Mouse (Mus musculus): ENCODE data around the gene Mtcl1. TPM values are rescaled to one million over a fixed set of nuclear protein-coding genes. Genes with fewer than 3 reads are reported as not detected.

Gene Mtcl1
- 8.6 and 9.9 TPM in 2 replicates for polyA plus RNA-seq (2015; fragmentation: Nextera tagmentation; extraction: Ambion mirVana)

DNA sequence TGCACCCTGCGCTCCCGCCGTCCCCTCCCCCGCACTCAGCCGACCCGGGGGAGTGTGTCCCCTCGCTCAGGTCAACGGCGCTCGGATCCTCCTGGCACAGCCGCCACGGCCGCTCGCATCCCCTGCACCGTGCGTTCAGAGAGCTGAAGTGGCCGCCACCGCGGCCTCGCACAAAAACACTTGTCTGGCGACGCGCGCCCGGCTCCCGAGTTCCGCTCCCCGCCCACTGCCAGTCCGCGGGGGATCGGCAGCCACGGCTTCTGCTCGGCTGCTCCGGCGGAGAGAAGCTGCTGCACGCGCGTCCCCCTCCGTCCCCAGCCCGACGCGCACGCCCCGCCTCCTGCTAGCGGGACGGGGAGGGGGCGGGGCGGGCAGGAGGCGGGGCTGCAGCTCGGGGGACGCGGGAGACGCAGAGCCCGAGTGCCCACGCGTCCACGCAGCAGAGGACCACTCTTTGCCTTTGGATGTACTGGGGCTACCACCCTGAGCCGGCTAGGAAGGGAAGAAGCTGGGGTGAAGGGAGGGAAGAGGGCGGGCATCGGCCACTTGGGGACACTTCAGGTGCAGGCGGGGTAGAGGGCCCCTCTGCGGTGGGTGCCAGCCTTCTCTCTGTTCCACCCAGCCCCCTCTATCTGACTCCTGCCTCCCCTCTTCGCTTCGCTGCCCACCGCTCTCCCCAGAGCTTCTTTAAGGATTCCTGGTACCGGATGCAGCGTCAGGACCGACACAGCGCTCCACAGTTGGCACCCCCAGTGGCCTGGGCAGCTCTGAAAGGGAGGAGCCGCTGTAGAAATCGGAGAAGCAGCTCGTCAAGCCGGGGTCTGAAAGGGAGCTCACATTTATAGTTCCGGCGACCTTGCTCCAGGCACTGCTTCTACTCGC lies at the start of gene Mtcl1:
Mtcl1 (minus strand) TSS at position 291 of the 882 bp plus-strand sequence.
- peak within 1 kb of the TSS; percentile 97 for H3K4me2 ChIP-seq (replicated peaks; ENCODE audit: low read depth, low read length)
- peak within 1 kb of the TSS; percentile 68 for H3K27ac ChIP-seq (ENCODE audit: low read length)
- ATAC-seq (peak; percentile 85), DNase-seq (ENCODE audit: low spot score) (peak; percentile 85)
- H3K36me3 ChIP-seq (ENCODE audit: insufficient read depth, low read length): no peaks in the 10 kb centered on the region
- peak within 1 kb of the TSS; percentile 79 for H3K4me3 ChIP-seq (ENCODE audit: low read depth, low read length)
- H3K9me3 ChIP-seq (ENCODE audit: low read length): no peaks in the 10 kb centered on the region
- H3K4me1 ChIP-seq (ENCODE audit: insufficient read depth, low read depth, low read length): 0 out of 2 replicates have a peak, but pooled peaks cover 3% of the 10 kb centered on the region
- no peaks in the 10 kb centered on the region for H3K27me3 ChIP-seq (replicated peaks; ENCODE audit: insufficient read depth, low read length)
- H3K9ac ChIP-seq (replicated peaks; ENCODE audit: low read depth): peak within 1 kb of the TSS; percentile 68
- TF ChIP-seq EP300 (IDR thresholded peaks at IDR 0.05) (no peak), CTCF (IDR thresholded peaks at IDR 0.05) (peak; percentile 28)
- WGBS: under 1% methylated on average over 65 of the region's 76 CpGs

DNA sequence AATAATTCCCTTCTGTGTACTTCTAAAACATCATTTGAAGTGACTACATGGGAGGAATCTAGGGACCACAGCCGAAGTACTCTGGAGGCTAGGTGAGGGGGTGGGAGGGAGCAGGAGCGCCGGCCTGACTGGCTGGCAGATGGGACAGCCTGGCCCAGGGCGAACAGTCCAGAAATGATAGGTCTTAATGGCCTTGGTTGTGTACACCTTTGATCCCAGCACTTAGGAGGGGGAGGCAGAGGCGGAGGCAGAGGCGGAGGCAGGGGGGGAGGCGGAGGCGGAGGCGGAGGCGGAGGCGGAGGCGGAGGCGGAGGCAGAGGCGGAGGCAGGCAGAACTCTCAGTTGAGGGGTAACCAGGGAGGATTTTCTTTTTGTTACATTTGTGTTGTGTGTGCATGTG lies 49.0 kb upstream of the Mtcl1 start:
- ATAC-seq (no peak), DNase-seq (ENCODE audit: low spot score) (no peak)
- H3K4me3 ChIP-seq (ENCODE audit: low read depth, low read length): no peak overlapping the region
- WGBS: 79% methylated on average over 13 of the region's 14 CpGs
- no peak overlapping the region for H3K9ac ChIP-seq (replicated peaks; ENCODE audit: low read depth)
- H3K4me2 ChIP-seq (replicated peaks; ENCODE audit: low read depth, low read length): no peak overlapping the region
- no peak for TF ChIP-seq EP300 (IDR thresholded peaks at IDR 0.05)
- TF ChIP-seq CTCF (IDR thresholded peaks at IDR 0.05): no peak
- H3K27me3 ChIP-seq (replicated peaks; ENCODE audit: insufficient read depth, low read length): no peaks in the 10 kb centered on the region
- H3K9me3 ChIP-seq (ENCODE audit: low read length): no peaks in the 10 kb centered on the region
- no peaks in the 10 kb centered on the region for H3K4me1 ChIP-seq (ENCODE audit: insufficient read depth, low read depth, low read length)
- peaks cover 37% of the 10 kb centered on the region for H3K36me3 ChIP-seq (ENCODE audit: insufficient read depth, low read length)
- H3K27ac ChIP-seq (ENCODE audit: low read length): no peak overlapping the region

DNA sequence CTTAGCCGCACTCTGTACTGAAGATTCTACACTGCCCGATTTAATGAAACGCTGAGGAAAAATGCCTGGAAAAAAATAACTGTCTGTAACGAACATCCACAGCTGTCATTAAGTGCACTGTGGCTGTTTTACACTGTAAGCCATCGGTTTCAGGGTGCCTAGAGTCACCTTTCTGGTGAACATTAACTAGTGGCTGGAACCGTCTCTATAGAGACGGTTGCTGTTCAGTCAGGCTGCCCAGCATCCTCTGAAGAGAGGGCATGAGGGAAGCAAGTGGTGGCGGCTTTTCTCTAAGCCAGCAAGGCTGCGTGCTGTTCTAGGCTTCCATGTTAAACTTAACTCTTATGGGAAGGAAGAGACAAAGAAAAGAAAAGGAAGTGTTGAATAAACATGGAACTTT lies 47.0 kb upstream of the Mtcl1 start:
- ATAC-seq: no peak
- Histone ChIP-seq H3K4me1 (ENCODE audit: insufficient read depth, low read depth, low read length) (no peaks in the 10 kb centered on the region), H3K9ac (replicated peaks; ENCODE audit: low read depth) (no peak overlapping the region), H3K27ac (ENCODE audit: low read length) (no peak overlapping the region), H3K4me2 (replicated peaks; ENCODE audit: low read depth, low read length) (no peak overlapping the region), H3K27me3 (replicated peaks; ENCODE audit: insufficient read depth, low read length) (no peaks in the 10 kb centered on the region), H3K36me3 (ENCODE audit: insufficient read depth, low read length) (peaks cover 37% of the 10 kb centered on the region), H3K4me3 (ENCODE audit: low read depth, low read length) (no peak overlapping the region), H3K9me3 (ENCODE audit: low read length) (no peaks in the 10 kb centered on the region)
- WGBS: 80% methylated on average over 9 of the region's 9 CpGs
- TF ChIP-seq CTCF (IDR thresholded peaks at IDR 0.05): no peak
- TF ChIP-seq EP300 (IDR thresholded peaks at IDR 0.05): no peak
- no peak for DNase-seq (ENCODE audit: low spot score)

DNA sequence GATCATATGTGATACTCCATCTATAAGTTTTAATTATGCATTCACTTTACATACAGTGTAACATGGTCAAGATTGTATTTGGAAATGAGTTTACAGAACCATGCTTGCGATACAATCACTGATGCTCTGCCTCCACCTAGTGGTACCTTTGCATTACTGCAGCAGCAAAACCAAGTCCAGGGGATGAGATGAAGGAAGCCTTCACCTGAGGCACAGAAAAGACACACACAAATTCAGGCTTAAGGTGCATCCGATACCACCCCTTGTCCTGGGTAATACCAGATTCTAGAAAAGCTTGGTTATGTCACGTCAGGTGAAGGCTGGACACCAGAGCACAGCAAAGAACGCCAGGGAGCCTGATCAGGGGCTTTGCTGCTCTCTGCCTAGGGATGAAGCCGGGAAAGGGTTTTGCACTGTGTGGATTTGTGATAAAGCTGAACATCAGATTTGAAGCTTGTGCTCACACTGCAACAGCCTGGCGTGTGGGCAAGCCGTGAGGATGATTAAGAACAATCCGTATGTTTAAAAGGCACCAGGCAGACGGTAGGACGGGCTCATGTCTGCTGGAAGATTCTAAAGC lies 40.6 kb upstream of the Mtcl1 start:
- H3K4me3 ChIP-seq (ENCODE audit: low read depth, low read length): no peak overlapping the region
- H3K9ac ChIP-seq (replicated peaks; ENCODE audit: low read depth): no peak overlapping the region
- peaks cover 3% of the 10 kb centered on the region; the same call in 1 of the 2 replicates for H3K36me3 ChIP-seq (ENCODE audit: insufficient read depth, low read length)
- 39% methylated on average over 10 of the region's 10 CpGs for WGBS
- H3K4me1 ChIP-seq (ENCODE audit: insufficient read depth, low read depth, low read length): no peaks in the 10 kb centered on the region
- no peak overlapping the region for H3K27ac ChIP-seq (ENCODE audit: low read length)
- ATAC-seq (no peak), DNase-seq (ENCODE audit: low spot score) (peak; percentile 71)
- no peaks in the 10 kb centered on the region for H3K27me3 ChIP-seq (replicated peaks; ENCODE audit: insufficient read depth, low read length)
- H3K4me2 ChIP-seq (replicated peaks; ENCODE audit: low read depth, low read length): no peak overlapping the region
- H3K9me3 ChIP-seq (ENCODE audit: low read length): no peaks in the 10 kb centered on the region
- TF ChIP-seq CTCF (IDR thresholded peaks at IDR 0.05) (peak; percentile 99), EP300 (IDR thresholded peaks at IDR 0.05) (no peak)

DNA sequence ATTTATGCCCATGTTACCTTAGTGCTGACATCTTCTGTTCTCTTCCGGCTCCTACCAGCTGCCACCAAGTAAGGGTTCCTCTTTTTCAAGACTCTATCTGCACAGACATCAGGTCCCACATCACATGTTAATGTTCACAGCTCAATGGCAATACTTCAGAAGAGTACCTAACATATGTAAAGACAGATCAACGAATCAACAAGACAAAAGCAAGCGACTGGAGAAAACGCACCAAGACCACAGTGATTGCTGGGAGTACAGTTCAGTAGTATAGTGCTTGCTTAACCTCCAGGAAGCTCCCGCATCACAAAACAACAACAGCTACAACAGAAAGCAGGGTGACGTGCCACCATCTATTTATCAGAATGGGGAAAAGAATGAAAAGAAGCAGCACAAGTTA lies 37.0 kb upstream of the Mtcl1 start:
- no peak overlapping the region for H3K4me2 ChIP-seq (replicated peaks; ENCODE audit: low read depth, low read length)
- no peak for ATAC-seq
- no peaks in the 10 kb centered on the region for H3K36me3 ChIP-seq (ENCODE audit: insufficient read depth, low read length)
- TF ChIP-seq EP300 (IDR thresholded peaks at IDR 0.05) (no peak), CTCF (IDR thresholded peaks at IDR 0.05) (no peak)
- H3K4me1 ChIP-seq (ENCODE audit: insufficient read depth, low read depth, low read length): no peaks in the 10 kb centered on the region
- 91% methylated on average over 6 of the region's 6 CpGs for WGBS
- no peak for DNase-seq (ENCODE audit: low spot score)
- H3K9ac ChIP-seq (replicated peaks; ENCODE audit: low read depth): no peak overlapping the region
- no peak overlapping the region for H3K27ac ChIP-seq (ENCODE audit: low read length)
- no peak overlapping the region for H3K4me3 ChIP-seq (ENCODE audit: low read depth, low read length)
- H3K9me3 ChIP-seq (ENCODE audit: low read length): no peaks in the 10 kb centered on the region
- H3K27me3 ChIP-seq (replicated peaks; ENCODE audit: insufficient read depth, low read length): no peaks in the 10 kb centered on the region

DNA sequence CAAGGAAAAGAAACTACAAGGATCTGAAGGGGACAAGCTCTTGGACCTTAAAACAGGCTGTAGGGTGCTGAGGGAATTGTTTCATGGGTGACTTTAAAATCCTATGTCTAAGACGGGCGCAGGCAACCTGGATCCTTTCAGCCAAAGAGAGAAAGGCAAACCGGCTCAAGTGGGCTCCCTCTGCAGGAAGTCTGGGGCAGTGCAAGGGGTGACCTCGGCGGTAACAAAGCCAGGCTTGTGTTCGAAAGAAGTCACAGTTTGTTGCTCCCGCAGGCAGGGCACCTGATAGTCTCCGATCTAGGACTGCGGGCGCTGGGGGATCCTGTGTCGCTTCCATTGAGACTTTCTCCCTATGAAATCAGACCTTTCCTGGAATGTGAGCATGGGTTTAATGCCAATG lies 36.2 kb upstream of the Mtcl1 start:
- Histone ChIP-seq H3K27ac (ENCODE audit: low read length) (no peak overlapping the region), H3K4me2 (replicated peaks; ENCODE audit: low read depth, low read length) (no peak overlapping the region), H3K36me3 (ENCODE audit: insufficient read depth, low read length) (no peaks in the 10 kb centered on the region), H3K27me3 (replicated peaks; ENCODE audit: insufficient read depth, low read length) (no peaks in the 10 kb centered on the region), H3K4me1 (ENCODE audit: insufficient read depth, low read depth, low read length) (no peaks in the 10 kb centered on the region), H3K9ac (replicated peaks; ENCODE audit: low read depth) (no peak overlapping the region), H3K4me3 (ENCODE audit: low read depth, low read length) (no peak overlapping the region), H3K9me3 (ENCODE audit: low read length) (no peaks in the 10 kb centered on the region)
- no peak for ATAC-seq
- 7% methylated on average over 11 of the region's 11 CpGs for WGBS
- TF ChIP-seq EP300 (IDR thresholded peaks at IDR 0.05) (no peak), CTCF (IDR thresholded peaks at IDR 0.05) (peak; percentile 88)
- DNase-seq (ENCODE audit: low spot score): peak; percentile 64

Measured in lung, postnatal 0 days (tissue).